Mouse (Mus musculus) spleen, adult 2 months (tissue): ENCODE data around the gene Sord. TPM values are rescaled to one million over a fixed set of nuclear protein-coding genes. Genes with fewer than 3 reads are reported as not detected.

Experiments
- DNase-seq, 2 experiments: peaks; one replicate each; pipeline versions ENCODE4 v3.0.0 to v3.0.0-alpha.2; 2012 to 2021; ENCODE audit warnings: low spot score in 2 of 2, low read depth in 1 of 2
- H3K27ac ChIP-seq: fragments of 200-500 bp; 2 replicates; pipeline ENCODE4 v1.5.1; 2012; ENCODE audit warnings: low read length, inconsistent platforms; ENCODE audit not compliant: insufficient read depth
- H3K27me3 ChIP-seq: fragments of 200-500 bp; 2 replicates; pipeline ENCODE4 v1.6.1; 2012; ENCODE audit warnings: mild to moderate bottlenecking, moderate library complexity, low read length, inconsistent platforms; ENCODE audit not compliant: control insufficient read depth, insufficient read depth
- H3K36me3 ChIP-seq: fragments of 200-500 bp; 2 replicates; pipeline ENCODE4 v1.6.1; 2012; ENCODE audit warnings: mild to moderate bottlenecking, low read length, inconsistent platforms; ENCODE audit not compliant: control insufficient read depth, insufficient read depth
- H3K4me1 ChIP-seq: fragments of 200-500 bp; 2 replicates; pipeline ENCODE4 v1.6.1; 2011; ENCODE audit warnings: inconsistent platforms; ENCODE audit not compliant: control insufficient read depth, insufficient read depth, insufficient read length
- H3K4me3 ChIP-seq: fragments of 200-500 bp; 2 replicates; pipeline ENCODE4 v1.5.1; 2011; ENCODE audit warnings: mild to moderate bottlenecking, inconsistent platforms; ENCODE audit not compliant: insufficient read depth, insufficient read length; ENCODE audit errors: extremely low read depth
- CTCF ChIP-seq: fragments of 200-500 bp; IDR thresholded peaks from 2 replicates; pipeline ENCODE4 v1.5.1; 2011; ENCODE audit warnings: mild to moderate bottlenecking, inconsistent platforms; ENCODE audit not compliant: insufficient read depth, insufficient read length, insufficient replicate concordance; ENCODE audit errors: extremely low read depth
- POLR2A ChIP-seq: fragments of 200-500 bp; IDR thresholded peaks from 2 replicates; pipeline ENCODE4 v1.6.1; 2011; ENCODE audit warnings: low read depth, low read length, inconsistent platforms
- WGBS: fragments of 180-500 bp; shearing (Covaris S2); methylation state at CpG from one replicate; pipeline ENCODE4 v1.1.7; 2018; 5-methylcytosine and 5-hydroxymethylcytosine counted together
- polyA plus RNA-seq: library from polyadenylated mRNA; depleted of rRNA; stranded (reverse); fragments of >200 nt; gene quantifications from 2 replicates; pipeline ENCODE4 v1.2.3, GENCODE M21; 2012; rRNA removed

Sord gene
- polyA plus RNA-seq, 1 experiment = 6.9 TPM

DNA sequence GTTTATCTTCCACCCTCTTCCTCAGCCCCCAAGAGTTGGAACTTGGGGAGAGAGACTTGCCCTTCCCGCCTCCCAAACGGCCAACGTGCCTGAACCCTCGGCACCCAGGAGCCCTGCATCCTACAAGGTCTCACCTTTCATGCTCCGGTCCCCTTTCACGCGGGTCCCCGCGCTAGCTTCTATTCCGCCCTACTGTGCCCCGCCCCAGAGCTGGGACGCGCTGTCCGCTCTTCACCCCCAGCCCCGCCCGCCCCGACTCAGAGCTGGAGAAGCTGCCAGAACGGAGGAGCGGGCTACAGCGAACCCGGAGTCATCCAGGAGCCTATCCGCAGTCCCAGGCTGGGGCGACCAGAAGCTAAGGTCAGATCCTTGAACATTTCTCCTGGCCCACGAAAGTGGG is 79.0 kb downstream of the Sord start, which contains the start of gene Duoxa1:
Gene Duoxa1 (minus strand): TSS at position 195 of the 400 bp plus-strand sequence.
- WGBS = 10% methylated on average over 24 of the region's 24 CpGs
- no peak for DNase-seq
- Histone ChIP-seq H3K4me1 (peaks cover 3% of the 10 kb centered on the region; the same call in 1 of the 2 replicates), H3K27ac (no peak within 1 kb of the TSS), H3K4me3 (no peak within 1 kb of the TSS), H3K36me3 (no peaks in the 10 kb centered on the region), H3K27me3 (peaks cover 6% of the 10 kb centered on the region)
- TF ChIP-seq CTCF (no peak), POLR2A (no peak)

Other genes with a start within 250 kb of the Sord start
- gene Eif3j1, start 206.2 kb upstream of the Sord start, polyA plus RNA-seq = 3.2 and 4.7 TPM in 2 replicates
- 7.1 and 8.5 TPM in 2 replicates for gene Spg11, start 116.4 kb upstream of the Sord start, polyA plus RNA-seq
- 1,293 and 1,365 TPM in 2 replicates for gene B2m, start 87.1 kb upstream of the Sord start, polyA plus RNA-seq
- gene Trim69, start 74.0 kb upstream of the Sord start, polyA plus RNA-seq = not detected in 2 replicates
- 0.06 and 0.11 TPM in 2 replicates for gene Patl2, start 48.6 kb upstream of the Sord start, polyA plus RNA-seq
- gene Terb2, start 48.5 kb upstream of the Sord start, polyA plus RNA-seq = not detected in 2 replicates
- 0.02 TPM in 1 of 2 replicates, not detected in the other for gene Duox2, start 63.7 kb downstream of the Sord start, polyA plus RNA-seq
- gene Duoxa2, start 64.2 kb downstream of the Sord start, polyA plus RNA-seq = not detected in 2 replicates
- not detected in 2 replicates for gene Duoxa1, start 79.0 kb downstream of the Sord start, polyA plus RNA-seq
- gene Duox1, start 80.9 kb downstream of the Sord start, polyA plus RNA-seq = not detected in 2 replicates
- gene Shf, start 134.4 kb downstream of the Sord start, polyA plus RNA-seq = 4.3 and 5.5 TPM in 2 replicates
- 24.8 and 26.5 TPM in 2 replicates for gene Slc28a2, start 191.7 kb downstream of the Sord start, polyA plus RNA-seq